In genomic region chr2:102197332-102197731, GRCm38 (mm10) we compare ENCODE assay signal across 14 mouse cellular contexts. TPM values are rescaled to one million over a fixed set of nuclear protein-coding genes. Genes with fewer than 3 reads are reported as not detected.
DNase-seq lines count a peak whose midpoint lies in the region; ATAC-seq and TF ChIP-seq lines count a peak whose summit lies in the region.
"Had no signal": no experiment of that assay in that cellular context is flagged by ENCODE, and none has a peak within 500 bp of the region (broad histone marks: within the 10 kb centered on the region; RNA-seq: fewer than 3 reads in every experiment).

No protein-coding gene starts in this region.

- TF ChIP-seq POLR2A in lung, adult 2 months (IDR thresholded peaks at IDR 0.05; ENCODE audit: borderline replicate concordance, extremely low read depth, low read depth, low read length), result no peak

- no peak overlapping the region for H3K27ac ChIP-seq in kidney, embryonic 14.5 days (ENCODE audit: low read depth, low read length)
- H3K27ac ChIP-seq in liver, embryonic 15.5 days (replicated peaks), result no peak overlapping the region
- H3K27ac ChIP-seq in heart, embryonic 11.5 days (ENCODE audit: low read depth, low read length), result no peak overlapping the region
- H3K27ac ChIP-seq: embryonic facial prominence, embryonic 12.5 days; forebrain, embryonic 12.5 days; limb, embryonic 12.5 days had no signal

- 61% methylated on average over 1 of the region's 1 CpGs for WGBS in kidney, embryonic 14.5 days
- 45% methylated on average over 1 of the region's 1 CpGs for WGBS in liver, embryonic 15.5 days (ENCODE audit: insufficient replicate concordance)
- 85% methylated on average over 1 of the region's 1 CpGs for WGBS in lung, adult 2 months
- 70% methylated on average over 1 of the region's 1 CpGs for WGBS in heart, embryonic 11.5 days (ENCODE audit: insufficient replicate concordance)

- no peaks in the 10 kb centered on the region for H3K9me3 ChIP-seq in kidney, embryonic 14.5 days (ENCODE audit: control insufficient read depth, low read length)
- H3K9me3 ChIP-seq in liver, embryonic 15.5 days (replicated peaks), result no peaks in the 10 kb centered on the region
- H3K9me3 ChIP-seq in heart, embryonic 11.5 days (replicated peaks; ENCODE audit: control insufficient read depth, low read length), result no peaks in the 10 kb centered on the region
- H3K9me3 ChIP-seq: embryonic facial prominence, embryonic 12.5 days; forebrain, embryonic 12.5 days; G1E; limb, embryonic 12.5 days had no signal

- no peak overlapping the region for H3K4me2 ChIP-seq in kidney, embryonic 14.5 days (replicated peaks; ENCODE audit: low read depth, low read length)
- no peak overlapping the region for H3K4me2 ChIP-seq in liver, embryonic 15.5 days
- no peak overlapping the region for H3K4me2 ChIP-seq in heart, embryonic 11.5 days
- H3K4me2 ChIP-seq: embryonic facial prominence, embryonic 12.5 days; forebrain, embryonic 12.5 days; limb, embryonic 12.5 days had no signal

- DNase-seq in embryo, embryonic 10 days (ENCODE audit: low spot score), result peak; percentile 48
- no peak for DNase-seq in embryo, embryonic 9.5 days (ENCODE audit: extremely low spot score)
- DNase-seq in embryo, embryonic 11 days, result peak; percentile 61
- no peak for DNase-seq in lung, adult 2 months
- DNase-seq in thymus, postnatal 4 days, result no peak
- DNase-seq: adrenal gland, postnatal 10 days; right cerebral cortex, postnatal 14 days had no signal

- H3K9ac ChIP-seq in kidney, embryonic 14.5 days (ENCODE audit: low read depth, low read length), result no peak overlapping the region
- no peak overlapping the region for H3K9ac ChIP-seq in liver, embryonic 15.5 days
- H3K9ac ChIP-seq in heart, embryonic 11.5 days (ENCODE audit: low read depth, low read length), result no peak overlapping the region
- H3K9ac ChIP-seq: embryonic facial prominence, embryonic 12.5 days; forebrain, embryonic 12.5 days; limb, embryonic 12.5 days had no signal

- H3K4me3 ChIP-seq in kidney, embryonic 14.5 days (ENCODE audit: low read length), result no peak overlapping the region
- H3K4me3 ChIP-seq in liver, embryonic 15.5 days (replicated peaks), result no peak overlapping the region
- no peak overlapping the region for H3K4me3 ChIP-seq in lung, adult 2 months (replicated peaks; ENCODE audit: extremely low read depth, low read depth, low read length)
- H3K4me3 ChIP-seq in heart, embryonic 11.5 days (ENCODE audit: low read depth, low read length), result no peak overlapping the region
- H3K4me3 ChIP-seq: embryonic facial prominence, embryonic 12.5 days; forebrain, embryonic 12.5 days; limb, embryonic 12.5 days had no signal

- no peaks in the 10 kb centered on the region for H3K27me3 ChIP-seq in kidney, embryonic 14.5 days (ENCODE audit: control insufficient read depth, insufficient read depth, low read length)
- H3K27me3 ChIP-seq in liver, embryonic 15.5 days, result no peaks in the 10 kb centered on the region
- no peaks in the 10 kb centered on the region for H3K27me3 ChIP-seq in heart, embryonic 11.5 days (ENCODE audit: control insufficient read depth, insufficient read depth, low read length)
- H3K27me3 ChIP-seq: embryonic facial prominence, embryonic 12.5 days; forebrain, embryonic 12.5 days; limb, embryonic 12.5 days had no signal

- H3K4me1 ChIP-seq in kidney, embryonic 14.5 days (ENCODE audit: control insufficient read depth, insufficient read depth, low read length), result no peaks in the 10 kb centered on the region
- H3K4me1 ChIP-seq in liver, embryonic 15.5 days (replicated peaks), result 0 out of 2 replicates have a peak, but pooled peaks cover 6% of the 10 kb centered on the region
- H3K4me1 ChIP-seq in lung, adult 2 months (ENCODE audit: control insufficient read depth, insufficient read depth, low read length), result no peaks in the 10 kb centered on the region
- H3K4me1 ChIP-seq in heart, embryonic 11.5 days (ENCODE audit: control insufficient read depth, insufficient read depth, low read length), result peaks cover 3% of the 10 kb centered on the region; the same call in 1 of the 2 replicates
- H3K4me1 ChIP-seq: embryonic facial prominence, embryonic 12.5 days; forebrain, embryonic 12.5 days had no signal

- H3K36me3 ChIP-seq in kidney, embryonic 14.5 days (ENCODE audit: control insufficient read depth, insufficient read depth, low read length), result no peaks in the 10 kb centered on the region
- H3K36me3 ChIP-seq in liver, embryonic 15.5 days (replicated peaks), result no peaks in the 10 kb centered on the region
- no peaks in the 10 kb centered on the region for H3K36me3 ChIP-seq in heart, embryonic 11.5 days (ENCODE audit: control insufficient read depth, insufficient read depth, low read length)
- H3K36me3 ChIP-seq: embryonic facial prominence, embryonic 12.5 days; forebrain, embryonic 12.5 days; G1E; limb, embryonic 12.5 days had no signal

- peak; percentile 77 for ATAC-seq in kidney, embryonic 14.5 days (ENCODE audit: low FRiP score, low TSS enrichment)
- peak; percentile 62 for ATAC-seq in liver, embryonic 15.5 days (ENCODE audit: insufficient read depth)
- ATAC-seq in heart, embryonic 11.5 days (replicated peaks; ENCODE audit: insufficient number of reproducible peaks, low FRiP score, low TSS enrichment), result no peak

- no peak for TF ChIP-seq CTCF in lung, adult 2 months (IDR thresholded peaks at IDR 0.05; ENCODE audit: insufficient read depth, low read length)

RNA-seq across cellular contexts. Expression of gene Ldlrad3, which starts 11.1 kb away (rescaled TPM):
- 19.0 and 39.2 TPM in 2 replicates for polyA plus RNA-seq in kidney, embryonic 14.5 days (2014; fragmentation: Nextera tagmentation; extraction: Ambion mirVana)
- polyA plus RNA-seq in liver, embryonic 15.5 days (2015; fragmentation: Nextera tagmentation; extraction: Ambion mirVana), result 4.8 and 5.7 TPM in 2 replicates
- polyA plus RNA-seq in lung, adult 2 months (2012; rRNA removed), result 9.0 and 14.6 TPM in 2 replicates
- 19.0 and 19.2 TPM in 2 replicates for polyA plus RNA-seq in heart, embryonic 11.5 days (2014; fragmentation: Nextera tagmentation; extraction: Ambion mirVana)

Comparison
In these comparisons a context has a peak if more than half of its experiments do, and no peak if none do; other contexts are left out.
1. DNase-seq: peak in embryo, embryonic 10 days (single experiment) and embryo, embryonic 11 days (single experiment); none in embryo, embryonic 9.5 days (single experiment), lung, adult 2 months (single experiment) and thymus, postnatal 4 days (single experiment).